Mouse (Mus musculus) T-cell, adult 2 months (primary cell): ENCODE results near the gene Pkhd1.
"Not testable (repeated sequence)": the region's sequence is repeated elsewhere in the genome, so short reads cannot be mapped to it uniquely, and the experiment has no call there.

Experiments
- DNase-seq: peaks from one replicate; pipeline ENCODE4 v3.0.0; 2022; ENCODE audit warnings: low spot score

The Pkhd1 gene

DNA sequence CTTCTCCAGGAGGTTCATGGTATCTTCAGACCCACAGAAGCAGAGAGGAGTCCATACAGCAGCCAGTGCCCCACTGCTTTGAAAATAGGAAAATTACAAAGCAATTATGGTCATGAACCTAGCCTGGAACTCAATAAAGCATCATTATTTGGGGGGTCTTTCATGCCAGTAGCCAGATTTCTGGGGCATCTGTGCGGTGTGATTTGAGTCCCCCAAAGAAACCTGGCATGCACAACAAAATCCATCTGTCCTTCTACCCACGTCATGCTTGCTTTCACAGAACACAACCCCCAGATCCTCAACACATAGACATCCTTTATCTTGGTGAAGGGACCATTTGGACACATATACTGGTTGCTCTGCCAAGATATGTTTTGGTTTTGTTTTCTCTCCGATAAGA, 316.2 kb downstream of the Pkhd1 start:
- DNase-seq: no peak

DNA sequence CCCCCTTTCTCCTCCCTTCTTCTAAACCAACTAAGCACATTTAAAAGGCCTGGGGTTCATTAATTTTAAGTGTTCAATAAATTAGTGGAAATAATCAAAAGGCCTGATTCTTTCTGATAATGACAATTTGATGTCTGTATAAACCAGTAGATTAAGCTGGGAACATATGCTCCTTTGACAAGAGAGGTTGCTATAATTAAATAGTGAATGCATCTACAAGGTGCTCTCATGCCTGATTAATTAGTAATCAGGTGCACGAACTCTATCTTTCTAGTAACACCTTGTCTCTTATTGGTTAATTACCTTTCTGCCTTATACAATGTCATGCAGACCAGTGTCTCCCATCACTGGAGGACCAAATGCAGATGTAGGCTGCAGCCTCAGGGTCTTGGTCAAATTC, 329.2 kb downstream of the Pkhd1 start:
- no peak for DNase-seq

DNA sequence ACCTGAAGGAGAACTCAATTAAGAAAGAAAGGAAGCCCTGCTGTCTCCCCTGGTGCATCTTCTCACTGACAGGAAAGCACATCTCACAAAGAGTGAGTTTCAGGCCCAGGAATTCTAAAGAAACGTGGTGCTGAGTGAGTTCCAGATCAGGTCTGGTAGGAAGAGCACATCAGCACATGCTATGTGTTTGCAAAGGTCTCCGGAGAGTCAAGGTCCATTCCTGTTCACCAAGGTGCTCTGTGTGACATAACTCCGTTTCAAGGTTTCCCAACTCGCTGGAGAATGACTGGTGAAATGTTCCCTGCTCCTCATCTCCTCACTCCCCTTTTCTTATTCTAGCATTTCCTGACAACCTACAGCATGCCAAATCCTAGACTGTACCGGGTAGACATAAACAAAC, 357.5 kb downstream of the Pkhd1 start:
- no peak for DNase-seq

DNA sequence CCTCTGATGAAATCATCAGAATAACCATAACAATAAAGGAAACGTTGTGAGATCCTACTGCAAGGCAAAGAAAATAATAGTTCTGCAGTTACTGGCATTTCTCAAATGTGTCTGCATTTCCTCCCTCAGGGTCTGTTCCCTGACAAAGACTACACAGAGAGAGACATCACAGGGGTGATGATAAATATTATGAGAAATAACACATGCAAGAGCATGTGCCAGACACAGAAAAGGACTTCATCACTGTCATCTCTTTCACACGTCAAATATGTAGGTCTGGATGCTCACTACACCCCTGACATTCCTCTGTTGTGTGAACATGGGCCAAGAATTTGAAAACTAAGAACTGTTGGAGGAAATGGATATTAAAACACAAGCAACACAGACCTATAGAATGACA, 369.7 kb downstream of the Pkhd1 start:
- no peak for DNase-seq

DNA sequence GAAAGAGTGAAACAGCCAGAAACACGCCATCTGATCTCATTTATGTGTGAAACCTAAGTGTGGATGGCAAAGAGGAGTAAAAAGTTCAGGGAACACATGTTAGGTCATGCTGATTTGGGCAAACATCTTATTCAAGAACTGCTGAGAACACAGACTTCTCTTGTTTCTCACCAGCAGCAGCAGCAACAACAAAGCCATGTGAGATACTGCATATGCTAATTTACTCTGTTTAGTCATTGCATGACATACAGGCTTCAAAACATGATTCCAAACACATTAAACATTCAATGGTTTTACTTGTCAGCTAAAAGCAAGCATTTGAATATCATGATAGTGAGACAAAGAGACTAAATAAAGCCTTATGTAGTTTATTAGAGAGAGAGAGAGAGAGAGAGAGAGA, 401.2 kb downstream of the Pkhd1 start:
- no peak for DNase-seq

DNA sequence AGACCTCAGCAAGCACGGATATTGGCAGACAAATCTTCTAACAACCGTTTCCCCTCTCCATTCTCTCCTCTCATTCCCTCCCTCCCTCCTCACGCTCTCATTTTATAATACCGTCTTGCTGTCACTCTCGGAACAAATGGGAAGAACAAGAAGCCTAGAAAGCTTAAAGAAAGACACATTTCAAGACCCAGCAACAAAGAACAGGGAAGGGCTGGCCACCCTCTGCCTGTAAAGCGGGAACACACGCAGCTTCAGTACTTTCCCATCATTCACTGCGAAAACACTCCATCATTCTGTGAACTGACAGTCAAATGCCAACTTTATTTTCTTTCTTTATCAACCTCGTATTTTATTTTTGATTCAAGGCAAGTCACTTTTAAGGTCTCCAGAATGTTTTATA, 427.4 kb downstream of the Pkhd1 start:
- no peak for DNase-seq

DNA sequence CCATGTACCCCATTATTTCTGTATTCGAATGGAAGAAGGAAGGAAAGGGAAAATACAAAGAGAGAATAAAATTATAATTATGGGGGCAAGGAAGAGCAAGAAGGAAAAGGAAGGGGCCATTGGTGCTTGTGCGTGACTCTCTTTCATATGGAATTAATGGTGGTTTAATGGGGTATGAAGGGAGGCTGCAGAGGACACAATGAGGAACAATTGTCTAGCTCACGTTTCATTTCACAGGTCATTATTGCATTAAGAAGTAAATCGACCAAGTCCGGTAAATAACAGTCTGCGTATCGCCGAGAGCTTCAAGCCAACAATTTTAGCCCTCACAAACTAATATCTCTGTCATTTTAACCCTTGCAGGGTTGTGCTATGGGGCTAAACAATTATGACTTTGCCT, 437.7 kb downstream of the Pkhd1 start:
- DNase-seq: no peak

DNA sequence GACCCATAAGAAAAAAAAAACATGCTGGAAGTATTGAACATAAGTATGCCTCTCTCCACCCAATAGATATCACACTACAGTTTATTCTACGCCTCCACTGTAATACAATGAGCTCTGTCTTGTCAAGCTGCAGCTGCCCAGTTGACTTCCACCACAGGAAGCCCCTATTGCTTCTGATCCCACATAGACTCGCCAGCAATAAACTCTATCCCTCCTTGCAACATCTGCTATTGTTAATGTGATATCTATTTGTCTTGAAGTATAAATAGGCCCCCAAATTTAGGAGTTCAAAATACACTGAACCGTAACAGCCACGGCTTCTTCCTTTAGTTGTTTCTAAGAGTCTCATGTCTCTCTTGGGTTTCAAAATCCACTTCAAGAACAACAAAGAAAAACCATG, 446.7 kb downstream of the Pkhd1 start:
- no peak for DNase-seq

DNA sequence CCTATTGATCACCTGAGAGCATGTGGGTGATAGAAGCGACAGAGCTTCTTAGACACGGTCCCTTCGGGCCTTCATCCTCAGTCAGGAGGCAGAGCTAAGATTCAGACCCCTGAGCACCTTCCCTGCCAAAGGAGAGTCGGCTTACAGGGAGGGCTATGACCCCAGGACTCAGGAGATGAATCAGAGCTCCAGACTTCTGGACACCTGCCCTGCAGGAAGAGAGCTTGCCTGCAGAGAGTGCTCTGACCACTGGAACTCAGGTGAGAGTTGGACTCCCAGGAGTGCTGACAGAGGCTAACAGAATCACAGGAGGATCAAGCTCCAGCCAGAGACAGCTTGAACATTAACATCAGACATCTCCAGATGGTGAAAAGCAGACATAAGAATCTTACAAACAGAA, 467.2 kb downstream of the Pkhd1 start:
- DNase-seq: not testable (repeated sequence)

DNA sequence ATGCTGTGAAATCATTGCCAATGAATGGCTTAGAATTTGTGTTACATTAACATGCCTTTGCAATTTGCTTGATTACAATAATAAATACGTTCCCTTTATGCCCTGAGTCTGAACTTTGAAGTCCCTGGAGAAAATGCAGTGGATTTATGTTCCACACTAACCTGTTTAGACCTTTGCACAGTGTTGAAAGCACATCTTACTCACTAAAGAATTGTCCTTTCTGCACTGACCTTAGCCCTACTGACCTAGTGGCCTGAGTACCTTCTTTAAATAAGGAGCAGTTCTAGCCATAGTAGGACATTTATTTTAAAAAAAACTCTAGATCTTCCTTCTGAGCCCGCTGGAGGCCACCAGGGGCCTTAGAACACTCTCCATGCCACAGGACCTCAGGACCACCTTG, 467.8 kb downstream of the Pkhd1 start:
- DNase-seq: no peak

DNA sequence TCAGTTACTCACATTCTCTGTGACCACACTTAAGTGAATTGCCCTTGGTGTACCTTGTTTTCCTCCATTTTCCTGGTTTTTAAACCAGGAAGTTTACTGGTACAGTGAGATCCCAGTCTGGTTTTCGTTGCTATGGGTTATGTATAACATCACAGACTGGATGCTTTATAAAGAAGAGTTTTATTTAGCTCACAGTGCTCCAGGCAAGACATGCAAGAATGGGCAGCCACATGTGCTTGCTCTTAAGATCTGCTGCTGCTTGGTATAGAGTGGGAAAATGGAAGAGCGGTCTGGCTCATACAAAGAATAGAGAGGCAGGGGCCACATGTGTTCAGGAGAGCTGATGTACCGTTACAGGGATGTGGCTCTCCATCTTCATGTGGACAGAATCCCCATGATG, 481.7 kb downstream of the Pkhd1 start:
- no peak for DNase-seq

DNA sequence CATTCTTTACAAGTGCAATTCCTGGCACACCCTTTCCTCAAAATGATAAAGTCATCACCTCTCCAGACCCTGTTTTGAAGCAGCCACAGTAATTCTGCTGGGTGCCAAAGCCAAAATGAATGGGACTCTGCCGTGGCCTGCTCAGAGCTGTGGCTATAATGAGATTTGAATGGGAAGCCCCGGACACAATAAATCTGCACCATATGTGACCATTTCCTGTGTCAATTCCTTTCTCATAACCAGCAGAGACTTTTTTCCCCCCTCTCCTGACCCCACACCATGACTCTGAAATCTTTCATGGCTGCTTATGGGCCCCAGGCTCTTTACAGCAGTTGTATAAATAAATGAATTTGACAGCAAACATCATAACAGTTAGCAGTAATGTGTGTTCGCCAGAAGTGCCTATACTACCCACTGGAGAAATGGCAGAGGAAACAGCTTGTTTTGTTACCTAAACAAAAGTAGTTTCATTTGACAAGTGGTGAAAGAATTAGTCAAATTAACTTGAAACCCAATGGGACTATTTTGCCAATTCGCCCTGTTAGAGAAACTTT, 482.7 kb downstream of the Pkhd1 start:
- no peak for DNase-seq

DNA sequence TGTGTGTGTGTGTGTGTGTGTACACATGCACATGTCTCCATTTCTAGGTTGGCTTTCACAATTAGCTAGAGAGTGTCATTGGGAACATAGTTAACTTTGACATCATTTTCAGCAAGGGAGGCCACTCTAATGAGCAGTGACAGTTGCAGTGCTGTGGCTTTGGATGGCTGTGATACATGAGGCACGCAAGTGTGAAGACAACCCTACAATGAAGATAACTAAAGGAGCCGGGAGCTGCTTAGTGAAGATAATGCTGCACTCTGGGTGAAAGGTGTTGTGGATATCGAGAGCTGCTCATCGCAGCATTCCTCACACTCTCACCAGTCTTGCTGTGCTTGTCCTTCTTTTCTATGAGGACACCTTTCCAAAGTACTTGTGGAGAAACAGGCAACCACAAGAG, 484.2 kb downstream of the Pkhd1 start:
- DNase-seq: no peak

DNA sequence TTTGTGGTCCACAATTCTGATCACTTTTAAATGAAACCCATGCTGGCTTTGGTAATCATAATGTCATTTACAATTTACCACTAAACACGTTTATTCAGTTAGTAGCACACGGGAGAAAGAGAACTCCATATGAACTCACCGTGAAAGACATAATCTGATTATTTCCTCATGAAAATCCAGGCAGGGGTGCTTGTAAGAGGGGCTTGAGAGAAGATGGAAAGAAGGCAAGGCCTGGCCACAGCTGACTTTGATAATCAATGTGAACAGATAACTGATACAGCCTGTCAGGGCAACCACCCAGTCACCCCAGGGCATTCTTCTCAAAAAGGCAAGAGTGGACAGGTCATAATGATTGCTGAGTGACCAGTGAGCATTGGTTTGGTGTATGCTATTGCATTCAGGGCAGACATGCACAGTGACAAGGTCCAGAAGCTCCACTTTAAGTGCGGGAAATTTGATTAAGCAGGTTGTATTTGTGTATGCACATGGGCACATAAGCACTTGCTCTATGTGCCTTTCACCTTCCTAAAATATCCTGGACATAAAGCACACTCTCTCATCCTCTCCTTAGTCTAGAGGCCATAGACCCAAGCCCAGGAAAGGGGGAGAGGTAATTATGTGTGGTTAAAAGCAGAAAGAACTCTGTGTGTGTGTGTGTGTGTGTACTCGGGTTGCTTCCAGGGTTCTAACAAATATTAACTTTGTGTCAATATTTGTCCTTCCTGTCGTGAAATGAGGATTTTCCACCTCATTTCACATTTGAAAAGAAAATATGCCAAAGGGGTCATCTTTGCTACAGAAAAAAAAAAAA, 485.9 kb downstream of the Pkhd1 start:
- no peak for DNase-seq

DNA sequence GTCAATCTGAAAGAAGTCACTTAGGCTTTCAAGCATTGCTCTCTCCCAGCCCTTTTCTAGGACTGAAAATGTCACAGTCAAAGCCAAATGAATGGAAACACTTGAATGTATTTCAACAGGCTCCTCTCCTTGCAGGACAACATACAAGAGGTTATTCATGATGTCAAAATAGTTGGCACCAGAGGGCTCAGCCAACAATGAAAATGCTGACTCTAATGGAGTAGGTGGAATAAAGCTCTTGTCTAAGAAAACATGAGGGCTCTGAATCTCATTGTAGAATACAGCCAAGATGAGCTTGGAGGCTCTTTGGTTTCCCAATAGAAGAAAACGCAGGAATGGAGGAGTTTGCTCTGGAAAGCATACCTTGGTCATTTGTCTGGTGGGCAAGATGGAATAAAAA, 500.5 kb downstream of the Pkhd1 start:
- DNase-seq: no peak

DNA sequence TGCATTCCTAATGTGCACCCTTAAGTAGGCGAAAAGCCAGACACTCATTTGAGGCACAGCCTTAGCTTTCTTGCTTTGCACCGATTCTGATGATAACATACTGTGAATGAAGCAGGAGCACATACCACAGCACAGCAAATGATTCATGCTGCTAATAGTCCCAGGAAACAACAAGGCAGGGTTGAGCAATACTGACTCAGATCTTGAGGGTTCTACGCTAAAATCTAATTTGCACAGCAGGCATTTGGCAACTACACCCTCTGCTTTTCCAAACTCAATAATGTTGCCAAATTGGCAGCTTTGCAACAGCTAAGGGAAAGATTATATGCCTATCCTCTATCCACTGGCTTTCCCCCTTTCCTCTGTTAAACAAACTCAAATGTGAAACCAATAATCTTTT, 548.1 kb downstream of the Pkhd1 start:
- DNase-seq: no peak

DNA sequence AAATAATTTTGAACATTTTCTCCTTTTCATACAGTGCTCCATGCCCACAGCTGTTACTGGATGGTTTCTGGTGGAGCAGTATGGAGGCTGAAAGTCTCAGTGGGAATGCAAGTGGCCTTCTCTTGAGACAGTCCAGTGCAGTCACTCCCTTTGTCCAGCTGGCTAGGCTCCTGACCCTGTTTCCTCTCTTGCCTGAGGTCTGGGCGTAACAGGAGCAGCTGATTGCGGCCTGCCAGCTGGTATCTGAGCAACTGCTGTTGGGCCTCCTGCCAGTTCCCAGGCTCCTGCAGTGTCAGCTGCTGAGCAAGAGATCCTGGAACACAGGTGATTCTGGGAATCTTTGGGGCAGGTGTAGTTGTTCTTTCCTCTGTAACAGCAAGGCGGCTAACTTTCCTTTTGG, 559.6 kb downstream of the Pkhd1 start:
- DNase-seq: no peak

DNA sequence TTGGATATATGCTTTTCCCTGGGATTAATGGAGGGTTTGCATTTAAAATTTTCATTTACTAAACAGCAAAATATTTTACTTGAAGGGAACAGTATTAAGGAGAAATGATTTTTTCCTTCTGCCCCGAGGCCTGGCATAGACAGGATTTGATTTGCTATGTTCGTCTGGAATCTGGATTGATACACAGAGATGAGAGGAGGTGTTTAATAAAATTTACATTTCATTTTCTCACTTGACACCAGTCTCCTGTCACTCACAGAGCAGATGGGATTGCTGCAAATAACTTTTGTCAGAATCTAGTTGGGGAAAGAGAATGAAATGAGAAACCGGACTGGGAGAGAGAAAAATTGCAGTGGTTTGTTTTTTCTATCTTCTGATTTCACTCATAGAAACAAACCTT, 578.5 kb downstream of the Pkhd1 start:
- DNase-seq: no peak

DNA sequence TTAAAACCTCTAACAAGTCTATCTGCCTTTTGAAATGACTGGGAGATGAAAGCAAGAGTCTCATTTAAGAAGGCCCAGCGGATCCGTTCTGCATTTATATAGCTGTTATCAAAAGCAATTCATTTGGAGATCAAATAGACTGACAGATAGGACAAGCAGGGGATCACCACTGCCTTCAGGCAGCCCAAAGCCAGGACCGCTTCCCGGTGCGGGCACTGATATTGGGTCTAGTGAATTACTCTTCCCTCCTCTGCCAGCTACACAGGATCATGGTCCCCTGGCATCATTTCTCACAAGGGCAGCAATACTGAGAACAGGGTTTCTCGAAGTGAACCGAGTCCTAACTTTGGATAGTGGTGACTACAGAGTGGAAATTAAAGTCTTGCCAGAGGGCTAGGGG, 582.6 kb downstream of the Pkhd1 start:
- no peak for DNase-seq

DNA sequence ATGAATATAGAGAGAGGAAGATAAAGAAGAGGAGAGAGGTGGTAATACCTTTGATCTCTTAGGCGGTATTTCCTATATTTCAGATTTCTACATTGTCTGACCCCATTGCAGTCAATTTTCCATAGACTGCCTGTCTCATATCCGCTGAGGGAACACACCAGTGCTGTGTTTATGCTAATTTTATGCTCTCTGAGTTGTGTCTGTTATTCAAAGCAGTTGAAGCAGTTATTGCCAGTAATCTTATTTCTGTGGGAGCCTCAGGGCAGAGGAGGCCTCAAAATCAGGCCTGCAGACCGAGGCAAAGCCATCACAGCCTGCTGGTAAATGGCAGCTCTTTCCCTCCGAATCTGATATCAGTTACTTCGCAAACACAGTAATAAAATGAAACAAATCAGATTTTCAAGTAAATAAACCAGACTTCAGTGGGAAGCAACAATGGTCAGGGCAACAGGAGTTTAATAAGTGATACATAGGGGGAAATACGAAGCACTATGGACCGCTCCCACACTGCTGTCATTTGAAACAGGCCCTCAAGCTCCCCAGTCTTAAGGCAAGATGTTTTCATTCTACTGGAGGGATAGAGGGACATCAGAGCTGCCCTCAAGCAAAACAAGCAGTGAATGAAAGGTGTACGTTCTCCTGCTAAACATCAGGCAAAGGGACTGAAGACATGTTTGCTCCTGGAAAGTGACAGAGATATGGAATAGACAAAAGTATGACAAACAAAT, 599.5 kb downstream of the Pkhd1 start:
- no peak for DNase-seq

DNA sequence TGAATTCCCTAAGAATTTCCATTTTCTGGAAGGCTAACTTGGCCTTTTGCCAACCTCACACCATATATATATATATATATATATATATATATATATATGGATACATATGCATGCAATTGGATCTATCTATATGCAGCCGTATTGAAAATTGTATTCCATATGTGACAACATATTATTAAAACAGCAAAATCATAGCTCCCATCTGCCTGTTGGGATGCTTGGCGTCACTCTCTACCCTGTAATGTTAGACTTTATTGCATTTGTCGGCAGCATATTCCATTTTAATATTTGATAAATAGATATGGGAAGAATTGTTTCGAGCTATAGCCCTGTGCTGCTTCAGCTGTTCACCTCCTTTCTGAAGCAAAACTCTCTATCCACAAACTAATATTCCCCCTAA, 600.2 kb downstream of the Pkhd1 start:
- DNase-seq: no peak
